Mouse (Mus musculus) left cerebral cortex, postnatal 10 days (tissue): ENCODE results near the gene Taf6l. TPM values are rescaled to one million over a fixed set of nuclear protein-coding genes. Genes with fewer than 3 reads are reported as not detected.
"Not testable (repeated sequence)": the region's sequence is repeated elsewhere in the genome, so short reads cannot be mapped to it uniquely, and the experiment has no call there.

Experiments used
- DNase-seq, 2 experiments: peaks; one replicate each; pipeline ENCODE4 v3.0.0; 2021 to 2022; ENCODE audit warnings: low spot score in 2 of 2, mixed read lengths in 1 of 2; ENCODE audit errors: extremely low spot score in 1 of 2
- intact Hi-C: fragments of 180-260 bp; cut with DNase I; formaldehyde crosslinking; loops from one replicate; pipeline ENCODE4 v1.15.1; 2025
- total RNA-seq, 2 experiments: library from RNA; stranded (reverse); gene quantifications; 2 replicates each; pipeline ENCODE4 v1.2.3; 2021

Gene Taf6l
- total RNA-seq, 2 experiments from 2014 or later: 16.4 to 17.8 TPM

DNA sequence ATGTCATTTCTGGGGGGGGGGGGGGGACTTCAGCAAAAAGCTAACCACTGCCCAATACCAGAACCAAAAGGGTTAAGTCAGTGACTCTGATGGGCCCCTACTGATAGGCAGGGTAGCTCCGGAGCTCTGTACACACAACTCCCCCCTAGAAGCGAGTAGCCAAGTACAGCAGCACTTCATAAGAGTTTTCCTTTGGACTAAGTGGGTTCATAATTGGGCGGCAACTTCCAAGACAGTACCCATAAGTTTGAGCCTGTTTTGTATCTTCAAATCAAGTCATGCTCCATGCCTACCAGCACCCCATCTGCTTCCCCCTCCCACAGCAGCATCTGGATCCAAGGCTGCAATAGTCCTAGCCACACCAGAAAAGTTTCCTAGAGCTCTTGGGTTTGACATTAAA is 30.6 kb downstream of the Taf6l start:
- DNase-seq: no peak
- intact Hi-C loops: loop anchor here (10.0 kb wide), 1 partner anchor 159 kb away; no protein-coding TSS in a partner anchor

DNA sequence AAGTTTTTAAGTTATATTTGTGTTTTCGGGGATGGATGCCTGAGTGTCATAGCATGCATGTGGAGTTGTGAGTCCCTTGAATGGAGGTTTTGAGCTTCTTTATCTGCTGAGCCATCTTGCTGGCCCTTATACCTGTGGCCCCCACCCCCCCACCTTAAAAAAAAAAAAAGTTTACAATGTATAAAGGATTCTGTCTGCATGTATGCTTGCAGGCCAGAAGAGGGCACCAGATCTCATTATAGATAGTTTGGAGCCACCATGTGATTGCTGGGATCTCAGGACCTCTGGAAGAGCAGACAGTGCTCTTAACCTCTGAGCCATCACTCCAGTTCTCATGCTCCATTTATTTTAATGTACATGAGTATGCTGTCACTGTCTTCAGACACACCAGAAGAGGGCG is 38.8 kb downstream of the Taf6l start:
- no peak for DNase-seq
- intact Hi-C loops: no loop called here

DNA sequence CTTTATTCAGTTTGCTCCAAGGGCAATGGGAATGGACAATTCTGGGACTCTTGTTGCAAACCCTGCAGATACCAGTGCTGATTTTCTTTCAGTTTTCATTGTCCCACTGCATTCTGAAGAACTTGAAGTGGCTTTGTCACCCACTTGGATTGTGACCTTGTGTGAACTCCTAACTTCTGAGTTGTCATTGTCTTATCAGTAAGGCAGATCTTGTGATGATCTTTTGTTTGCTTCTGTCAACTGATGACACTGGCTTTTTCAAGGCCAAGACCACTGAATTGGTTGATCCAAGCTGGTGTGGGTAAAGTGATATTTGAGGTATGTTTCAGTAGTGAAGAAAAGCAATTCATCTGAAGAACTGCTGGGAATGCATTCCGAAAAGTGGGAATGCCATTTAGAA is 40.8 kb downstream of the Taf6l start:
- intact Hi-C loops: no loop called here
- no peak for DNase-seq

DNA sequence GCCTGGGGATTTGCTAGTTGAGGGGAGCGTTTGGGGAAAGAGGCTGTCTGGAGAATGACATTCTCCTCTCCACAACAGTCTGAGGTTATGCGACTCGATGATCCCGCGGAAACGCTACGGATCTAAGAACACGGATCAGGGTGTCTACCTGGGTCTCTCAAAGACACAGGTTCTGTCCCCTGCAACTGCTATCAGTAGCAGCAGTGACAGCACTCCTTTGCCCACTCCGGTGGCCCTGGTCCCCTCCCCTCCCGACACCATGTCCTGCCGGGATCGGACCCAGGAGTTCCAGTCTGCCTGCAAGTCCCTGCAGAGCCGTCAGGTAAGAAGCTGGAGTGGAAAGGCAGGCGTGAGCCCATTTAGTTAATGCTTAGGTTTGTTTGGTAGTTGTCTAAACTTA is 44.0 kb downstream of the Taf6l start:
- intact Hi-C loops: no loop called here
- DNase-seq: no peak

DNA sequence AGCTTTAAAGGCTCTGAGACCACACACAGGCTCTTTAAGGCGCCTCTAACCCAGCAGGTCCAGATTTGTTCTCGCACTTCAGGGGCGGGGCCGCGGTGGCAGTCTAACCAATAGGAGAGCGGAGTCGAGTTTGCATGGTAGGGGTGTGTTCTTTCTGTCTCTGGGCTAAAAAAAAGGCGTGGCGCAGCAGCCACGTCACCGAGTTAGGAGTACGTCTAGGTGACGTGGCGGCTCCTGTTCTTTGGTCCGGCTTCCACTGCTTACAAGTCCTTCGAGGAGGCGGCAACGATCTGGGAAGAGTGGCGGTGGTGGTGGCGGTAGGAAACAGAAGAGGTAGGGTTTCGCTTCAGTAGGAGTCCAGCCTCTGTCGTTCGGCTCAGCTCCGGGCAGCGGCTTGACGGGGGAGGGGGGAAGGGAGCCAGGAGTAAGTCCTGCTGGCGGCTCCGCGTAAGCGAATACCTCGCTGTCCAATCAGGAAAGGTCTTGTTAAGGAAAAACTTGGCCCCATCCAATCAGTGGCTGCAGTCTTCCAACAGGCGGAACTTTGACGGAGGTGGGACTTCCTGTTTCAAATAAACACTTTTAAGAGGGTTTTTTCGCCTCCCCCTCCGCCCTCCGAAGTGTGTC is 44.9 kb downstream of the Taf6l start, which contains the start of gene Stx5a:
TSS of gene Stx5a (plus strand) at position 171 of the 627 bp plus-strand sequence.
- peak; percentile 94 to 98 for DNase-seq
- intact Hi-C loops: no loop called here

DNA sequence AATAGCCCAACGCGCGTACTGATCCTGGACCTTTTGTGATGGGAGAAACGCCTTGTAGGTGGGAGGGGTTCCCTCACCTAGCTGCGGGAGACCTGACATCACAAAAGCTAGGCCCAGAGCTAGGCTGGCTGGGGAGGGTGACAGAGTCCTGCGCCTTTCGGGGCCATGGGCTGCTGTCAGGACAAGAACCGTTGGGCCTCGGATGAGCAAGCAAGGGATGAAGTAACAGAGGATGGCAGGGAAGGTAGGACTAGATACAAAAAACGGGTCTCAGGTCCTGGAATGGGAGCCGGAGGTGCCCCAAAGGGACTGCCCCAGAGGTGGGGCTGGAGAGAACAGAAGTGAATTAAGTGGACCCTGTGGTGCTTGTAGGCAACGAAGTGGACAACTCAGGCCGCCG is 45.6 kb downstream of the Taf6l start, which contains the start of gene 1700092M07Rik:
TSS of gene 1700092M07Rik (plus strand) at position 116 of the 400 bp plus-strand sequence.
- intact Hi-C loops: no loop called here
- peak in 1 of 2 experiments; percentile 33 for DNase-seq

DNA sequence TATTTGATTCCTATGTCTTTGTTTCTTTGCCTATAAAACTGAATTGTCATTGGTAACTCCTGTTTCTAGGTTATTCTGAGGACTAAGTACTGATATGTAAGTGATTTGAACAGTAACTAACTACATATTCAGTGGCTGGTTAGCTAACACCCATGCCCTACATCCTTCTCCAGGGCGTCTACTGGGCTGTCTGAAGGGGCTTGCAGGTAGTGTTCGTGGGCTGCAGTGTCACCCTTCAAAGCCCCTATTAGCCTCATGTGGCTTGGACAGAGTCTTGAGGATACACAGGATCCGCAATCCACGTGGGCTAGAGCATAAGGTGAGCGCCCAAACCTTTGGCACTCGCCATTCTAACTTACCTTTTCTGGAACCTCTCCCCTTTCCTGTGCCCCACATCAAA is 46.6 kb downstream of the Taf6l start:
- intact Hi-C loops: no loop called here
- no peak for DNase-seq

DNA sequence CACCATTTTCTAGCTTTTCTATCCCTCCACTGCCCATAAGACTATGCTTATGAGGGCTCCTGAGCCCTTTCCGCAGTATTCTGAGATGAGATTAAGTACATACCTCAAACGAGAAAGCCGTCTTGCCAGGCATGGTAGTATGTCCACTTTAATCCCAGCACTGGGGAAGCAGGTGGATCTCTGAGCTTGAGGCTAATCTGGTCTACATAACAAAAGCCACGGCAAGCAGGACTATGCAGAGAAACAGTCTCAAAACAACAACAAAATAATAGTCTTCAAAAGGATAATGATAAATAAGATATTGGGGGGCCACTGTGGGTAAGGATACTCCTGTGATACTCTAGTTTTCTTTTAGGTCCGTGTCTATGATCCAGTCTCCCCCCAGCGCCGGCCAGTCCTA is 47.3 kb downstream of the Taf6l start:
- intact Hi-C loops: no loop called here
- no peak for DNase-seq

DNA sequence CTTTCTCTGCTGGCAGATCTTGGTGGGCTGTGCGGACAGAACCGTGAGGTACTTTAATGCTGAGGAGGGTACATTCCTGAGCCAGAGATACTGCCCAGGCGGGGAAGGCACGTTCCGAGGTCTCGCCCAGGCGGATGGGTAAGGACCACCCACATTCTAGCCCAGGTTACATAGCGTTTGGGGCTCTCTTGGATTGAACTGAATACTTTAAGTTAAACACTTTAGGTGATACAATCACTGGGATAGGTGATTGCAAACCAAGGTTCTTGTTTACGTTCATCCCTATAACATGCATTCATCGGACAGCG is 50.1 kb downstream of the Taf6l start:
- DNase-seq: no peak
- intact Hi-C loops: no loop called here

DNA sequence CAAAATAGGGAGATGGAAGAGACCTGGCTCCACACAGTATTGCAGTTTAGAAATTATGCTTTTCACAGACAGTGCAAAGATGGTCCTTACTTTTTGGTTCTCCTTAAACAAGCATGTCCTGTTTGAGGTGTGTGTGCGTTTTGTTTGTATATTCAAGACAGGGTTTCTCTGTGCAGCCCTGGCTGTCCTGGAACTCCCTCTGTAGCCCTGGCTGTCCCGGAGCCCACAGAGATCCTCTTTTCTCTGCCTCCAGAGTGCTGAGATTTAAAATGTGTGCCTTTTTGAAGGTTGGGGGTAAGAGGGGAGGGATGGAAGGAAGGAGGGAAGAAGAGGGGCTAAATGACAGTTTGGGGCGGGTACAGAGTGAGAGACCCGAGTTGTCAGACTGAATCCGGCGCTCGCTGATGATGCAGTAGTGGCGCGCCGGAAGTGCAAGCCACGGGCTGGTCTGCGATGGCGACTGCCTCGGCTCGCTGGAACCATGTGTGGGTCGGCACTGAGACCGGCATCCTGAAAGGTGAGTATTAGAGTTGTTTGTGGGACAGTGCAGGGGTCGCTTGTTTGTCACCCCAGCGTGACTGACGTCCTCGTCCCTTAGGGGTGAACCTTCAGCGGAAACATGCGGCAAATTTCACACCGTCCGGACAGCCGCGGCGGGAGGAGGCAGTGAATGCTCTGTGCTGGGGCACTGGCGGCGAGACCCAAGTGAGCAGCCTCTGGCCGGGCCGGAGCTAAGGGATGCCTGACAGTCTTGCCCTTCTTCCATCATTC is 50.6 kb downstream of the Taf6l start, which contains the start of gene Wdr74:
TSS of gene Wdr74 (plus strand) at position 439 of the 771 bp plus-strand sequence.
- DNase-seq: peak; percentile 89 to 95
- intact Hi-C loops: no loop called here

DNA sequence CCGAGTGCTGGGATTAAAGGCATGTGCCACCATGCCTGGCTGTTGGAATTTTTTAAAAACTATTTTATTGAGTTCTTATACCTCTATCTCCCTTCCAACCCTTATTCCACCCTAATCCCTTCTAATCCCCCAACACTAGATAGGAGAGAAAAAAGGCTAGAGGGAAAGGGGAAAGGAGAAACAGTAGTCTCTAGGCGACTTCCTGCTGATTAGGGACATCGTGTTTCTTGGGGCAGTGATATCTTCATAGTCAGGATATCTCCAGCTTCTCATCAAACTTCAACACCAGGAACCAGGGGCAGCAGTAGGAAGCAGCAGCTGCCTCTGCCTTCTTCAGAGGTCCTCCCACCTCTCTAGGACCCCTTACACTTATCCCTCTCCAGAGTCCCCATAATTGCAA is 51.9 kb downstream of the Taf6l start:
- intact Hi-C loops: no loop called here
- DNase-seq: no peak

DNA sequence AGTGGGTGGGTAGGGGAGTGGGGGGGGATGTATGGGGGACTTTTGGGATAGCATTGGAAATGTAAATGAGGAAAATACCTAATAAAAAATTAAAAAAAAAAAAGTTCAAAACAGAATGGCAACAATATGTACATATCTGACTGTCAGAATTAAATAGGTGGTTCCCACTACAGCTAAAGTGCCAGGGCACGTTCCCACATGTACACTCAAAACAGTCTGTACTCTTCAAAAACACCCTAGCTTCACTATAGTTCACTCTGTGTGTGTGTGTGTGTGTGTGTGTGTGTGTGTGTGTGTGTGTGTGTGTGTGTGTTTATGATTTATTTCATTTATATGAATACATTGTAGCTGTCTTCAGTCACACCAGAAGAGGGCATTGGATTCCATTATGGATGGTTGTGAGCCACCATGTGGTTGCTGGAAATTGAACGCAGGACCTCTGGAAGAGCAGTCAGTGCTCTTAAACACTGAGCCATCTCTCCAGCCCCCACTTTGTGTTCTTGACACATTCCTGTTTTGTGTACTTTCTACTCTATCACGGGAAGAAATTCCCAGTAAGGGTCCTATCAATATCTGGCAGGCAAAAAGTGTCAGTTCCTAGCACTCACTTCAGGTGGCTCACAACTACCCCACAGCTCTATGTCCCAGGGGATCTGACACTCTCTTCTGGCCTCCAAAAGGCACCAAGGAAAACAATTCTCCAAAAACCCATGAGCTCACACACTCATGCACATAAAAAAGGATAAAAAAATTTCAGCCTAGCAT is 57.7 kb downstream of the Taf6l start:
- intact Hi-C loops, DNase-seq: not testable (repeated sequence)

DNA sequence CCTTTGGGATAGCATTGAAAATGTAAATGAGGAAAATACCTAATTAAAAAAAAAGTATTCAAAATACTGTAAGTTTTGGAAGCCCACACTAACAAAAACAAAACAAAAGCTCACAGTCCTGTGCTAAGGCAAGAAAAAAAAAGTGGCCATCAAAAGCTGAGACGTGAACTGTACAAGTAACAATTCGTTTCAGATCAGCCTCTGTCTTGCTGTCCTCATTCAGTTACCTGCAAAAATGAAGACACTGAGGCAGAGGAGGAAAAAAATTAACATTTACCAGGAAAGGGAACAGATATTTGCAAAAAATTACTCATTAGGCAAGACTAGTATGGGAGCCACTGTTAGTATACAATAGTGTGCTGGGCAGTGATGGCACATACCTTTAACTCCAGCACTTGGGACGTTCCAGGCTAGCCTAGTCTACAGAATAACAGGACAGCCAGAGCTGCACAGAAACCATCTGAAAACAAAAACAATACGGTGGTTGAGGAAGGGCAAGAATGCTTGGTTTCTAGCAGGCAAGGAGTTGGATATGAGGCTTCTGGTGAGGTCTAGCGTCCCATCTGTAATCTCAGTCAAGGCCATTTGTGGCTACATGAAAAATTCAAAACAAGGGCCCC is 58.6 kb downstream of the Taf6l start:
- DNase-seq: no peak
- intact Hi-C loops: no loop called here

DNA sequence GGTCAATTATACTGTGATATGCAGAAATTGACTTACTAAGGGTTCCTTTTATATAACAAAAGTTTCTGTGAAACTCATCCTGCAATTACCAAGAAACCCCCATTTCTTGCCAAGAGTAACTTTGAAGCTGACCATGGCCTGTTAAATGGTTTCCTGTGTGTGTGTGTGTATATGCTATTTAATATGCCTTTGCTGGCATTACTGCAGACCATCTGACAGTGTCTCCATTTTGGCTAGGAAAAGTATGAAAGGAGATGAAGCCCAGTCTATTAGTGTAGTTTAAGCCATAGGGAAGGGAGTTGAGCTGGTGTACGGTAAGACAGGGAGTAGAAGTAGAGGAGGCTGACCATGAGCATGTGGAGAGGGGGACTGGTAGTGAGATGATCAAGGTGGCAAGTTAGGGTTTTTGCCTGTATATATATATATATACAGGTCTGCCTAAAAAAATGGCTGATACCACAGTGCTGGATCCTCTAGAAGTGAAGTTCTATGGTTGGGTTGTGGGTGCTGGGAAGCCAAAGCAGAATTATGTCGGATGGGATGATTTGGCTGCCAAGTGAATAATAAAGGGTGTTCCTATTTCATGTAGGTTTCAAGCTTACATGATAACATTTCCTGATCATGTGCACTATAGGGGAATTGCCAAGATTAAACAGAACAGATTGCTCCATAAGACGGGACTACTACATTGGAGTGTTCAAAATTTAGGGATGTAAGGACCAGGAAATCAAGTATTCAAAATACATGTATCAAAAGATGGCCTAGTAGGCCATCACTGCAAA is 59.4 kb downstream of the Taf6l start:
- DNase-seq: no peak
- intact Hi-C loops: no loop called here

DNA sequence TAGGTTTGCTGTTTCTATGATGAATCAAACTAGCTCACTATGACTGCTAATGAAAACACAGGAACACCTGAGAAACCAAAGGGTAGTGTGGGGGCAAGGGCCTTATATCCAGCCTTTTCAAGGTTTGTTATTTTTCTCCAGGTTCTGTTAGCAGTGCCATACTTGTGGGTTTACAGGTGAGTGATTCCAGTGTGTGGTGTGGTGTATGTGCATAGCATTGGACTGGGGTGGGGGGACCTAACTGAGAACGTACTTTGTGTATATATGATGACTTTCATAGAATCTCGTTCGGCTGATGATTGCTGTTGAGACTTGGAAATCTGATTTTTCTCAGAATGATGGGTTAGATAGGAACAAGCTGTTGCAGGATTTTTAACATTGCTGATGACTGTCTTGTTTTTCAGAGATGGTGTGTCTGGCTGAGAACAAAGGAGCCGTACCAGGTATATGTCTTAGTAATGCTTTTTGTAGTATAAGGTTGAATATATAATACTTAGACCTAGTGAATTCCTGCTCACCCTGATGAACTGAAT is 61.1 kb downstream of the Taf6l start:
- intact Hi-C loops: no loop called here
- no peak for DNase-seq
